Mouse (Mus musculus): Measurements from ENCODE around the gene Sidt1.

- no peak for TF ChIP-seq POLR2AphosphoS2 (IDR thresholded peaks at IDR 0.05; ENCODE audit: low read length)
- no peak for TF ChIP-seq GATA1 (IDR thresholded peaks at IDR 0.05; ENCODE audit: low read depth, low read length)
- no peak for TF ChIP-seq TAL1 (IDR thresholded peaks at IDR 0.05; ENCODE audit: low read length)
- TF ChIP-seq MEF2A (IDR thresholded peaks at IDR 0.05; ENCODE audit: extremely low read depth, insufficient replicate concordance, low read depth, low read length, poor library complexity, severe bottlenecking) = no peak
- TF ChIP-seq ZNF384 (IDR thresholded peaks at IDR 0.05; ENCODE audit: low read depth, low read length) = no peak
- TF ChIP-seq UBTF (IDR thresholded peaks at IDR 0.05; ENCODE audit: borderline replicate concordance, insufficient read depth, low read depth, low read length) = no peak
- no peak for TF ChIP-seq POLR2A (IDR thresholded peaks at IDR 0.05; ENCODE audit: control insufficient read depth in 1 of 2, insufficient read depth in 1 of 2, low read depth in 1 of 2, low read length in 2 of 2, poor library complexity in 1 of 2)
- no peak for TF ChIP-seq RCOR1 (IDR thresholded peaks at IDR 0.05; ENCODE audit: low read depth, low read length)
- TF ChIP-seq POLR2AphosphoS5 (IDR thresholded peaks at IDR 0.05; ENCODE audit: borderline replicate concordance, low read depth, low read length) = no peak
- no peak for TF ChIP-seq E2F4 (IDR thresholded peaks at IDR 0.05; ENCODE audit: borderline replicate concordance, low read depth, low read length)
These were observed 42.5 kb upstream of the Sidt1 start for GRCm38 (mm10) chr16:44375459-44375858.
